Mouse (Mus musculus) stomach, embryonic 16.5 days (tissue): Measurements from ENCODE around the gene Mis12. TPM values are rescaled to one million over a fixed set of nuclear protein-coding genes. Genes with fewer than 3 reads are reported as not detected.

Experiments used
- ATAC-seq: fragments of 200-750 bp; cut with Nextera tagmentation; 2 replicates; pipeline ENCODE4 v1.8.0; 2017; ENCODE audit warnings: moderate number of reproducible peaks, moderate TSS enrichment; ENCODE audit not compliant: insufficient read depth, low FRiP score
- H3K27ac ChIP-seq: fragments of 300-500 bp; sonication (generic); 2 replicates; pipeline ENCODE4 v1.5.1; 2014; ENCODE audit warnings: low read length
- H3K27me3 ChIP-seq: fragments of 300-500 bp; sonication (generic); 2 replicates; pipeline ENCODE4 v1.6.1; 2014; ENCODE audit warnings: low read length, control low read depth, mixed read lengths; ENCODE audit not compliant: control insufficient read depth, insufficient read depth
- H3K36me3 ChIP-seq: fragments of 300-500 bp; sonication (generic); 2 replicates; pipeline ENCODE4 v1.6.1; 2014; ENCODE audit warnings: low read length; ENCODE audit not compliant: control insufficient read depth, insufficient read depth
- H3K4me1 ChIP-seq: fragments of 300-500 bp; sonication (generic); 2 replicates; pipeline ENCODE4 v1.6.1; 2014; ENCODE audit warnings: low read length, control low read depth, mixed read lengths; ENCODE audit not compliant: control insufficient read depth, insufficient read depth
- H3K4me2 ChIP-seq: fragments of 300-500 bp; sonication (generic); 2 replicates; pipeline ENCODE4 v1.6.1; 2014; ENCODE audit warnings: low read depth, low read length, mixed read lengths
- H3K4me3 ChIP-seq: fragments of 300-500 bp; sonication (generic); replicated peaks from 2 replicates; pipeline ENCODE4 v1.5.1; 2014; ENCODE audit warnings: mild to moderate bottlenecking, low read length
- H3K9ac ChIP-seq: fragments of 300-500 bp; sonication (generic); 2 replicates; pipeline ENCODE4 v1.6.1; 2014; ENCODE audit warnings: low read length
- H3K9me3 ChIP-seq: fragments of 300-500 bp; sonication (generic); replicated peaks from 2 replicates; pipeline ENCODE4 v1.6.1; 2016; ENCODE audit warnings: low read length, control low read depth; ENCODE audit not compliant: control insufficient read depth
- WGBS: fragments of 180-500 bp; shearing (Covaris S2); extraction: QIAGEN DNeasy Blood & Tissue Kit; methylation state at CpG from one replicate; pipeline ENCODE4 v1.1.7; 2014; 5-methylcytosine and 5-hydroxymethylcytosine counted together
- polyA plus RNA-seq: library from polyadenylated mRNA; unstranded; fragments of >200 nt; fragmentation: Nextera tagmentation; extraction: Ambion mirVana; gene quantifications from 2 replicates; pipeline ENCODE4 v1.2.1, GENCODE M21; 2015

Gene Mis12
- 38.2 and 41.9 TPM in 2 replicates for polyA plus RNA-seq

GRCm38 (mm10) chr11:71019201-71020068 is at the start of gene Mis12, which contains the start of gene Derl2:
TSS of gene Mis12 (plus strand) at chr11:71019611.
TSS of gene Derl2 (minus strand) at chr11:71019841.
- H3K4me3 ChIP-seq, result peak within 1 kb of the TSS; percentile 98
- H3K27ac ChIP-seq, result peak within 1 kb of the TSS; percentile 96
- H3K4me1 ChIP-seq, result peaks cover 27% of the 10 kb centered on the region
- peak within 1 kb of the TSS; percentile 90 for H3K4me2 ChIP-seq
- under 1% methylated on average over 71 of the region's 71 CpGs for WGBS
- H3K36me3 ChIP-seq, result no peaks in the 10 kb centered on the region
- H3K9ac ChIP-seq, result peak within 1 kb of the TSS; percentile 98
- H3K27me3 ChIP-seq, result no peaks in the 10 kb centered on the region
- ATAC-seq, result peak; percentile 100
- H3K9me3 ChIP-seq, result no peaks in the 10 kb centered on the region

- peak within 1 kb of the TSS; percentile 95 for H3K4me2 ChIP-seq
- H3K4me3 ChIP-seq, result peak within 1 kb of the TSS; percentile 73
- WGBS, result under 1% methylated on average over 43 of the region's 43 CpGs
- H3K27ac ChIP-seq, result peak within 1 kb of the TSS; percentile 91
- H3K27me3 ChIP-seq, result no peaks in the 10 kb centered on the region
- peaks cover 16% of the 10 kb centered on the region for H3K4me1 ChIP-seq
- peak; percentile 98 for ATAC-seq
- no peaks in the 10 kb centered on the region for H3K9me3 ChIP-seq
- peaks cover 10% of the 10 kb centered on the region for H3K36me3 ChIP-seq
- peak within 1 kb of the TSS; percentile 84 for H3K9ac ChIP-seq
These were observed 49.4 kb upstream of the Mis12 start, which contains the start of the genes Nup88 and Rpain for GRCm38 (mm10) chr11:70969821-70970559. TSS of gene Nup88 (minus strand) at chr11:70969973. TSS of gene Rpain (plus strand) at chr11:70970213.

- H3K27me3 ChIP-seq, result no peaks in the 10 kb centered on the region
- H3K9me3 ChIP-seq, result no peaks in the 10 kb centered on the region
- H3K4me2 ChIP-seq, result peak overlapping the region; percentile 76
- peaks cover 16% of the 10 kb centered on the region for H3K4me1 ChIP-seq
- peak overlapping the region; percentile 72 for H3K9ac ChIP-seq
- H3K36me3 ChIP-seq, result peaks cover 1% of the 10 kb centered on the region; the same call in 1 of the 2 replicates
- WGBS, result 16% methylated on average over 24 of the region's 24 CpGs
- H3K4me3 ChIP-seq, result peak overlapping the region; percentile 73
- ATAC-seq, result no peak; the same call in 1 of the 2 replicates
- H3K27ac ChIP-seq, result peak overlapping the region; percentile 91
These were observed 48.6 kb upstream of the Mis12 start for GRCm38 (mm10) chr11:70970560-70971540.

- peaks cover 16% of the 10 kb centered on the region for H3K4me1 ChIP-seq
- WGBS, result 72% methylated on average over 1 of the region's 1 CpGs
- no peak overlapping the region for H3K4me3 ChIP-seq
- H3K9me3 ChIP-seq, result no peaks in the 10 kb centered on the region
- no peaks in the 10 kb centered on the region; the same call in 1 of the 2 replicates for H3K36me3 ChIP-seq
- H3K4me2 ChIP-seq, result no peak overlapping the region
- H3K27me3 ChIP-seq, result no peaks in the 10 kb centered on the region
- no peak overlapping the region for H3K27ac ChIP-seq
- ATAC-seq, result no peak
- no peak overlapping the region for H3K9ac ChIP-seq
These were observed 46.8 kb upstream of the Mis12 start for GRCm38 (mm10) chr11:70972586-70972985.

- no peaks in the 10 kb centered on the region for H3K27me3 ChIP-seq
- peaks cover 9% of the 10 kb centered on the region; the same call in 1 of the 2 replicates for H3K4me1 ChIP-seq
- ATAC-seq, result no peak
- 69% methylated on average over 4 of the region's 4 CpGs for WGBS
- H3K9ac ChIP-seq, result no peak overlapping the region
- H3K9me3 ChIP-seq, result no peaks in the 10 kb centered on the region
- H3K36me3 ChIP-seq, result peaks cover 5% of the 10 kb centered on the region
- no peak overlapping the region for H3K4me2 ChIP-seq
- H3K4me3 ChIP-seq, result no peak overlapping the region
- no peak overlapping the region for H3K27ac ChIP-seq
These were observed 45.5 kb upstream of the Mis12 start for GRCm38 (mm10) chr11:70973947-70974346.

GRCm38 (mm10) chr11:70975193-70975592 is 44.2 kb upstream of the Mis12 start:
- H3K4me1 ChIP-seq, result peaks cover 7% of the 10 kb centered on the region; the same call in 1 of the 2 replicates
- peaks cover 5% of the 10 kb centered on the region for H3K36me3 ChIP-seq
- no peak overlapping the region for H3K4me3 ChIP-seq
- no peak for ATAC-seq
- no peak overlapping the region for H3K4me2 ChIP-seq
- H3K9ac ChIP-seq, result no peak overlapping the region
- H3K9me3 ChIP-seq, result no peaks in the 10 kb centered on the region
- H3K27ac ChIP-seq, result no peak overlapping the region
- WGBS, result 70% methylated on average over 2 of the region's 2 CpGs
- H3K27me3 ChIP-seq, result no peaks in the 10 kb centered on the region

- no peak overlapping the region for H3K27ac ChIP-seq
- peaks cover 5% of the 10 kb centered on the region for H3K36me3 ChIP-seq
- H3K9ac ChIP-seq, result no peak overlapping the region
- ATAC-seq, result no peak
- no peaks in the 10 kb centered on the region for H3K9me3 ChIP-seq
- no peak overlapping the region for H3K4me2 ChIP-seq
- 89% methylated on average over 6 of the region's 6 CpGs for WGBS
- peaks cover 8% of the 10 kb centered on the region; the same call in 1 of the 2 replicates for H3K4me1 ChIP-seq
- H3K4me3 ChIP-seq, result no peak overlapping the region
- no peaks in the 10 kb centered on the region for H3K27me3 ChIP-seq
These were observed 42.1 kb upstream of the Mis12 start for GRCm38 (mm10) chr11:70977293-70977692.

GRCm38 (mm10) chr11:70980232-70980631 is 39.2 kb upstream of the Mis12 start:
- ATAC-seq, result no peak
- Histone ChIP-seq H3K4me2 (no peak overlapping the region), H3K36me3 (peaks cover 5% of the 10 kb centered on the region), H3K4me3 (no peak overlapping the region), H3K27ac (no peak overlapping the region), H3K4me1 (peaks cover 8% of the 10 kb centered on the region; the same call in 1 of the 2 replicates), H3K9ac (no peak overlapping the region), H3K27me3 (no peaks in the 10 kb centered on the region), H3K9me3 (no peaks in the 10 kb centered on the region)
- WGBS, result 81% methylated on average over 6 of the region's 6 CpGs
